Mouse (Mus musculus) hindbrain, embryonic 13.5 days (tissue): ENCODE data around the gene Kif7. TPM values are rescaled to one million over a fixed set of nuclear protein-coding genes. Genes with fewer than 3 reads are reported as not detected.

Experiments used
- ATAC-seq: fragments of 200-750 bp; cut with Nextera tagmentation; 2 replicates; pipeline ENCODE4 v1.8.0; 2017; ENCODE audit warnings: moderate TSS enrichment; ENCODE audit not compliant: low FRiP score
- H3K27ac ChIP-seq: fragments of 300-500 bp; sonication (generic); 2 replicates; pipeline ENCODE4 v1.5.1; 2015; ENCODE audit warnings: inconsistent platforms, mild to moderate bottlenecking, moderate library complexity
- H3K27me3 ChIP-seq: fragments of 300-500 bp; sonication (generic); 2 replicates; pipeline ENCODE4 v1.6.1; 2015; ENCODE audit warnings: mild to moderate bottlenecking, inconsistent platforms
- H3K36me3 ChIP-seq: fragments of 300-500 bp; sonication (generic); 2 replicates; pipeline ENCODE4 v1.6.1; 2015; ENCODE audit warnings: mild to moderate bottlenecking, inconsistent platforms
- H3K4me1 ChIP-seq: fragments of 300-500 bp; sonication (generic); replicated peaks from 2 replicates; pipeline ENCODE4 v1.6.1; 2015; ENCODE audit warnings: inconsistent platforms
- H3K4me2 ChIP-seq: fragments of 300-500 bp; sonication (generic); 2 replicates; pipeline ENCODE4 v1.6.1; 2015; ENCODE audit warnings: inconsistent platforms, mild to moderate bottlenecking, moderate library complexity
- H3K4me3 ChIP-seq: fragments of 300-500 bp; sonication (generic); 2 replicates; pipeline ENCODE4 v1.5.1; 2015; ENCODE audit warnings: mild to moderate bottlenecking, inconsistent platforms
- H3K9ac ChIP-seq: fragments of 300-500 bp; sonication (generic); 2 replicates; pipeline ENCODE4 v1.6.1; 2015; ENCODE audit warnings: mild to moderate bottlenecking, inconsistent platforms
- H3K9me3 ChIP-seq: fragments of 300-500 bp; sonication (generic); 2 replicates; pipeline ENCODE4 v1.6.1; 2016; ENCODE audit warnings: inconsistent platforms
- WGBS: fragments of 180-500 bp; shearing (Covaris S2); methylation state at CpG from one replicate; pipeline ENCODE4 v1.1.7; 2015; 5-methylcytosine and 5-hydroxymethylcytosine counted together
- polyA plus RNA-seq: library from polyadenylated mRNA; unstranded; fragments of >200 nt; fragmentation: Nextera tagmentation; extraction: Ambion mirVana; gene quantifications from 2 replicates; pipeline ENCODE4 v1.2.1, GENCODE M21; 2015

Kif7 gene
- polyA plus RNA-seq, 1 experiment from 2014 or later = 2.2 TPM

DNA sequence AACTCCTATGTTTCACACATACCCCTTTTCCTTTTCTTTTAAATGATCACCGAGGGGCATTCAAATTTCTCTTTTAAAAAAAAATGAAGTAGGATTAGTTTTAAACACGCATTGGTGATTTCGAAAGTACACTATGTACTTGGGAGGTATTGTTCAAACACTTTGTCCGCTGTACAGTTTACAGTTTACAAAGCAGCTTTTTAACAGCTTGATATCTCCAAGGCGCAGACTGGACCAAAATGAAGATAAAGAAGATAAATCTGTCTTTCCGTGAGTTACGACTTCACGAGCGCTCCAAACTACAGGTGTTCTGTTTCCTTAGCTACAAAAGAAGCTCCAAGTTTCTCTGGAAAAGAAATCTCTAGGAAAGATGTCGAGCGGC, 26.7 kb upstream of the Kif7 start:
- ATAC-seq = no peak
- peak overlapping the region; percentile 77 for H3K9ac ChIP-seq
- peak overlapping the region; percentile 95 for H3K4me2 ChIP-seq
- no peaks in the 10 kb centered on the region for H3K9me3 ChIP-seq
- H3K36me3 ChIP-seq = peaks cover 16% of the 10 kb centered on the region
- no peak overlapping the region for H3K27ac ChIP-seq
- 0 out of 2 replicates have a peak, but pooled peaks cover 6% of the 10 kb centered on the region for H3K27me3 ChIP-seq
- peaks cover 14% of the 10 kb centered on the region for H3K4me1 ChIP-seq
- H3K4me3 ChIP-seq = peak overlapping the region; percentile 76
- WGBS = 27% methylated on average over 11 of the region's 11 CpGs

- no peak for ATAC-seq
- no peak overlapping the region for H3K9ac ChIP-seq
- H3K4me1 ChIP-seq = peaks cover 14% of the 10 kb centered on the region
- H3K4me3 ChIP-seq = no peak overlapping the region
- H3K4me2 ChIP-seq = no peak overlapping the region
- no peak overlapping the region for H3K27ac ChIP-seq
- H3K36me3 ChIP-seq = peaks cover 26% of the 10 kb centered on the region
- H3K9me3 ChIP-seq = no peaks in the 10 kb centered on the region
- 0 out of 2 replicates have a peak, but pooled peaks cover 6% of the 10 kb centered on the region for H3K27me3 ChIP-seq
- 82% methylated on average over 4 of the region's 4 CpGs for WGBS
These were observed 24.8 kb upstream of the Kif7 start for GRCm38 (mm10) chr7:79740279-79740678.

DNA sequence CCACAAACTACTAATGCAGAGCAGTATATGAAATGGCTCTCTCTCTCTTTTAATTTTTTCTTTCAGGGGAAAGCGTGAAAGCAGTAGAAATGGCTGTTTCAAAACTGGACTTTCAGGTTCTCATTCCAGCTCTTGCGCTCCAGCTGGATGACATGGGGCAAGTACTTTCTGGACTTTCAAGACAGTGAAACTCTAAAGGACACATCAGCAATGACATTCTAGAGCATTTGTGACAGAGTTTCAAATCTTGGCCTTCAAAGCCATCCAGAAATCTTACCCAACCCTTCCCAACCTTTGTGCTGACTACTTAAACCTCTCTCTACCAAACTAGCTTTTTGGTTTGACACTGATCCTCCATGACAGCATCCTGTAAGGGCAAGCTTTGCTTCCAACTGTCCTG, 23.4 kb upstream of the Kif7 start:
- WGBS = 98% methylated on average over 2 of the region's 2 CpGs
- H3K36me3 ChIP-seq = peaks cover 30% of the 10 kb centered on the region
- H3K4me2 ChIP-seq = no peak overlapping the region
- no peak overlapping the region for H3K27ac ChIP-seq
- no peaks in the 10 kb centered on the region for H3K9me3 ChIP-seq
- H3K9ac ChIP-seq = no peak overlapping the region
- H3K4me3 ChIP-seq = no peak overlapping the region
- ATAC-seq = no peak
- H3K4me1 ChIP-seq = peaks cover 14% of the 10 kb centered on the region
- no peaks in the 10 kb centered on the region for H3K27me3 ChIP-seq

DNA sequence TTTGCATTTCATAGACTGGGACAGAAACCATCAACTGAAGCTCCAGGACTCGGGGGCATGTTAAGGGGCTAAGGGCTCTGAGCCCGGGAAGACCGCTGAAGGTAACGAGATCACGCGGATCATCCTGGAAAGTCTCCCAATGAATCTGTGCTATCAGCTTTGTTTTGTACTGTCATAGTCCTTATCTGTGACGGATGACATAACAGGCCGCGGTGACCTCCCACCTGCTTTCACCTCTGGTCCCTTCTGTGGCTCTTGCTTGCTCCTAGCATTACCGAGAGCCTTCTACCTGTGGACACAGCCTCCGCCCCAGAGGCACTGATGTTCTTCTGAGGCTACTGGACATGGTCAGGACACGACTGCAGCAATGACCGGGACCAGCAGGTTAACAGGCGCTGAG, 21.0 kb upstream of the Kif7 start:
- Histone ChIP-seq H3K27ac (no peak overlapping the region), H3K4me1 (0 out of 2 replicates have a peak, but pooled peaks cover 3% of the 10 kb centered on the region), H3K9me3 (no peaks in the 10 kb centered on the region), H3K27me3 (no peaks in the 10 kb centered on the region), H3K4me3 (no peak overlapping the region), H3K4me2 (no peak overlapping the region), H3K9ac (no peak overlapping the region), H3K36me3 (peaks cover 30% of the 10 kb centered on the region)
- ATAC-seq = no peak
- WGBS = 91% methylated on average over 14 of the region's 14 CpGs

DNA sequence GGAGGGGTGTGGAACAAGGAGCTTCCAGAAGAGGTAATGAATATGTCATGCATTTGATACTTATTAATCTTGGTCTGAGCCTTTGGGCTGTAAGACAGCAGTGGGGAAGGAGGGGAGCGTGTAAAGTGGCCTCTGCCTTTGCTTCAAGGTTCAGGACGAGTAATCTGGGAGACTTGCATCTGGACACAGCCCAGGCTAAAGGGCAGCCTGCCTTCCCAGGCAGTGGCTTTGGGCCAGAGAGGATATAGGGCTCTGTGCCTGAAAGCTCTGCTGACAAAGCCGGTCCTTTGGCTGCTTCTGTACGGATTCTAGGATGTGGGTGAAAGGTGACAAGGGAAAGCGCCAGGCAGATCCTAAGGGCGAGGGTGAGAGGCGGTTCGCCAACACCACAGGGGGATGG, 19.0 kb upstream of the Kif7 start:
- Histone ChIP-seq H3K4me1 (0 out of 2 replicates have a peak, but pooled peaks cover 3% of the 10 kb centered on the region), H3K27me3 (0 out of 2 replicates have a peak, but pooled peaks cover 7% of the 10 kb centered on the region), H3K4me2 (no peak overlapping the region), H3K9ac (no peak overlapping the region), H3K4me3 (no peak overlapping the region), H3K36me3 (peaks cover 28% of the 10 kb centered on the region), H3K9me3 (no peaks in the 10 kb centered on the region), H3K27ac (no peak overlapping the region)
- no peak for ATAC-seq
- WGBS = 82% methylated on average over 8 of the region's 8 CpGs

DNA sequence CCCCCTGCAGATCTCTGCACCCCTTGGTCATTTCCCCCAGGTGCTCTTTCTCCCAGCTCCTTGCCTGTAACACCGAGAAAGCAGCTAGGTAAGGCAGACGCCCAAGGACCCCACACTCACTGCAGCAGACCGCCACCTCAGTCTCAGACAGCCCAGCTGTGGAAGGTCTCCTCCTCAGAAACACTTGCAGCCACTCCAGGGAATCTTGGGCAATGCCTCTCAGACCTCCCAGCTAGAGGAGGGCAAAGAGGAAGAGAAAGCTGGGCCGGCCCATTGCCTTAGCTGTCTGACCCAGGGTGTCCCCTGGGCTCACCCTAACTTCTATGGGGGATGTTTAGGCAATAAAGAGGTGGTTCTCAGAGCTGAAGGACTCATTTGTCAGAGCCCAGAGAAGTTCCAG, 17.1 kb upstream of the Kif7 start, which contains the start of gene Plin1:
Gene Plin1 (minus strand): TSS at position 282 of the 400 bp plus-strand sequence.
- Histone ChIP-seq H3K4me2 (no peak within 1 kb of the TSS), H3K36me3 (peaks cover 18% of the 10 kb centered on the region), H3K27ac (no peak within 1 kb of the TSS), H3K27me3 (0 out of 2 replicates have a peak, but pooled peaks cover 12% of the 10 kb centered on the region), H3K4me3 (no peak within 1 kb of the TSS), H3K4me1 (0 out of 2 replicates have a peak, but pooled peaks cover 3% of the 10 kb centered on the region), H3K9me3 (no peaks in the 10 kb centered on the region), H3K9ac (no peak within 1 kb of the TSS)
- WGBS = 54% methylated on average over 4 of the region's 4 CpGs
- ATAC-seq = no peak

DNA sequence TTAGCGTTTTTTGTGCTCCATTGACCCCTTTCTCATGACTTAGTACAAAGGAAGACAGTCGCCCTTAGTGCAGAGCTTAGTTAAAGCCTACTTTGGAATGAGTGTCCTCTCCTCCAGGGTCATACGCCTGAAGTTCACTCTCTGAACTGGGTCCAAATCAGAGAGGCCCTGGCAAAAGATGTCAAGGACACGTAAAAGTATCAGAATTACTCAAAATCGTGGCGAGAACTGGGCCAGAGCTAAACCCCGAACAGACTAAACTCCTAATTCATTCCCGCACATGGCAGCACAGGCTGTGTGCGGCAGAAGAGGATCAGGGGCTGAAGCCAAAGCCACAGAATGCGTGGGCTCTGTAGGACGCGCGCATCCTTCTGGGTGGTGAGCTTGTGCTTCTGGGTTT, 15.9 kb upstream of the Kif7 start:
- Histone ChIP-seq H3K9me3 (no peaks in the 10 kb centered on the region), H3K36me3 (peaks cover 8% of the 10 kb centered on the region; the same call in 1 of the 2 replicates), H3K4me3 (no peak overlapping the region), H3K4me2 (no peak overlapping the region), H3K27ac (no peak overlapping the region), H3K27me3 (0 out of 2 replicates have a peak, but pooled peaks cover 12% of the 10 kb centered on the region), H3K4me1 (0 out of 2 replicates have a peak, but pooled peaks cover 3% of the 10 kb centered on the region), H3K9ac (no peak overlapping the region)
- no peak for ATAC-seq
- 82% methylated on average over 13 of the region's 13 CpGs for WGBS

GRCm38 (mm10) chr7:79729743-79730370, 14.3 kb upstream of the Kif7 start:
- Histone ChIP-seq H3K4me3 (no peak overlapping the region), H3K4me1 (0 out of 2 replicates have a peak, but pooled peaks cover 3% of the 10 kb centered on the region), H3K9ac (no peak overlapping the region), H3K27ac (no peak overlapping the region), H3K36me3 (peaks cover 3% of the 10 kb centered on the region; the same call in 1 of the 2 replicates), H3K4me2 (no peak overlapping the region), H3K9me3 (no peaks in the 10 kb centered on the region), H3K27me3 (peaks cover 18% of the 10 kb centered on the region; the same call in 1 of the 2 replicates)
- WGBS = 66% methylated on average over 11 of the region's 11 CpGs
- ATAC-seq = no peak

DNA sequence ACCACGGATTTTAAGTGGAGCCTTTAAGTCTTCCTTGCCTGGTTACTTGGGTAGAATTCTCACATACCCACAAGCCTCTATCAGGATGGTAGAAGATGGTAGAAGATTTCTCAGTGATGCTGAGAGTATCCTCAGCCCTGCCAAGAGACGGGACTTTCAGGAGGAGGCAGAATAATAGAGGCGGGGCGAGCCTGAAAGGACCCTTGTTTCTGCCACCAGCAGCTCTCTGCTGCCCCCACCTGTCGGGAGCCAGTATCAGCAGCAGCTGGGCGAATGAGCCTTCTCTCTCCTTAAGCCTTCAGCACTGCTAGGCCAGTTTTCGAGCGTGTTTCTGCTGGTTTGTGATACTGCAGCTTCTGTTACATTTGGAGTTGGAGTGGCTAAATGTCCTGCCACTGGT, 13.6 kb upstream of the Kif7 start:
- H3K9ac ChIP-seq = no peak overlapping the region
- 8% methylated on average over 8 of the region's 8 CpGs for WGBS
- no peak overlapping the region for H3K4me2 ChIP-seq
- no peaks in the 10 kb centered on the region for H3K36me3 ChIP-seq
- H3K27me3 ChIP-seq = peaks cover 18% of the 10 kb centered on the region; the same call in 1 of the 2 replicates
- no peak overlapping the region for H3K4me3 ChIP-seq
- 0 out of 2 replicates have a peak, but pooled peaks cover 3% of the 10 kb centered on the region for H3K4me1 ChIP-seq
- no peak for ATAC-seq
- no peak overlapping the region for H3K27ac ChIP-seq
- H3K9me3 ChIP-seq = no peaks in the 10 kb centered on the region

DNA sequence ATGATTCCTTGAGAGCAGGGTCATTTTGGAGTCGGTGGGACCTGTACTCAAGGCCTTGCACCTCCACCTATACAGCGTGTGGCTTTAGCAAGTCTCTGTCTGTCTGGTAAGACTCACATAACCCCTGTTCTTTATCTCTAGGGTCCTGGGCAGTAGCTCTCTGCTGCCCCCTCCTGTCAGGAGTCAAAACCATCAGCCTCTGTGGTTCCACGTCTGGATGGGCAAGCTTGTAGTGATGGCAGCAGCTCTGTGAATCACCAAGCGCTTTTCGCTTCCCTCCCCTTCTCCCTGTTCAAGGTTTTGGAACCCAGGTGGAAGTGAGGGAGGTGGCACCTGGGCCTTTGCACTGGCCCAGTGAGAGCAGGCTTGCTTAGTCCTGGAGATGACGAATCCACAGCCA, 12.7 kb upstream of the Kif7 start:
- no peak overlapping the region for H3K9ac ChIP-seq
- no peak overlapping the region for H3K27ac ChIP-seq
- no peaks in the 10 kb centered on the region for H3K9me3 ChIP-seq
- H3K27me3 ChIP-seq = peaks cover 25% of the 10 kb centered on the region
- WGBS = 30% methylated on average over 6 of the region's 6 CpGs
- H3K4me3 ChIP-seq = no peak overlapping the region
- no peaks in the 10 kb centered on the region for H3K36me3 ChIP-seq
- 0 out of 2 replicates have a peak, but pooled peaks cover 3% of the 10 kb centered on the region for H3K4me1 ChIP-seq
- peak; percentile 46; the same call in 1 of the 2 replicates for ATAC-seq
- H3K4me2 ChIP-seq = no peak overlapping the region

DNA sequence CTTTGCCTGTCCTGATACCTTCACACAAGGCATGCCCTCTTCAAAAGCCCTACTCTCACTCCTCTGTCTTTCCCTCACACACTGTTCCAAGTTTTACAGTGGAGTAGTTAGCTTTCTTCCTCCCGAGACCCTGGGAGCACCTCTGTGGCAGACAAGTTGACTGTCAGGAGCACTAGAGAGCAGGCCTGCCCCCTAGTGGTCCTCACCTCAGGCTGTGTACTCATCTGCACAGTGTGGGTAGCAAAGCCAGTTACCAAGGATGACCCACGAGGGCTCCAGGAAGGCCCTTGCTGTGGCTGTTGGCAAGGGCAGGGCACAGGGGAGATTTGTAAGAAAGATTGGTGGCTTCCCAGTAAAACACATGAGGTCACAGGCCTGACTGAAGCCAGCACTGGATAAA, 11.6 kb upstream of the Kif7 start:
- H3K36me3 ChIP-seq = no peaks in the 10 kb centered on the region
- H3K4me2 ChIP-seq = no peak overlapping the region
- WGBS = 18% methylated on average over 2 of the region's 2 CpGs
- H3K27ac ChIP-seq = no peak overlapping the region
- no peak overlapping the region for H3K4me3 ChIP-seq
- ATAC-seq = no peak
- no peak overlapping the region for H3K9ac ChIP-seq
- H3K4me1 ChIP-seq = 0 out of 2 replicates have a peak, but pooled peaks cover 3% of the 10 kb centered on the region
- H3K27me3 ChIP-seq = peaks cover 36% of the 10 kb centered on the region
- no peaks in the 10 kb centered on the region for H3K9me3 ChIP-seq

- peak overlapping the region; percentile 85 for H3K9ac ChIP-seq
- peak overlapping the region; percentile 77 for H3K4me2 ChIP-seq
- H3K4me3 ChIP-seq = peak overlapping the region; percentile 60
- H3K9me3 ChIP-seq = no peaks in the 10 kb centered on the region
- H3K27ac ChIP-seq = no peak overlapping the region
- H3K4me1 ChIP-seq = 0 out of 2 replicates have a peak, but pooled peaks cover 13% of the 10 kb centered on the region
- H3K27me3 ChIP-seq = peaks cover 45% of the 10 kb centered on the region
- ATAC-seq = peak; percentile 81
- WGBS = under 1% methylated on average over 48 of the region's 48 CpGs
- H3K36me3 ChIP-seq = no peaks in the 10 kb centered on the region
These were observed 6.0 kb upstream of the Kif7 start for GRCm38 (mm10) chr7:79721386-79721977.
